Mouse (Mus musculus) forebrain, embryonic 11.5 days (tissue): ENCODE results near the gene Slc25a54. TPM values are rescaled to one million over a fixed set of nuclear protein-coding genes. Genes with fewer than 3 reads are reported as not detected.
A peak's percentile ranks its signal among the peaks of the same experiment; 100 is the strongest.

Experiments
- ATAC-seq: fragments of 200-750 bp; cut with Nextera tagmentation; replicated peaks from 2 replicates; pipeline ENCODE4 v1.8.0; 2017; ENCODE audit warnings: moderate TSS enrichment; ENCODE audit not compliant: low FRiP score
- DNase-seq: peaks from one replicate; pipeline ENCODE4 v3.0.0-alpha.2; 2017; ENCODE audit warnings: low spot score
- H3K27ac ChIP-seq: fragments of 300-500 bp; sonication (generic); 2 replicates; pipeline ENCODE4 v1.5.1; 2014; ENCODE audit warnings: low read depth, low read length
- H3K27me3 ChIP-seq: fragments of 300-500 bp; sonication (generic); 2 replicates; pipeline ENCODE4 v1.6.1; 2014; ENCODE audit warnings: mild to moderate bottlenecking, low read length, mixed read lengths; ENCODE audit not compliant: control insufficient read depth, insufficient read depth
- H3K36me3 ChIP-seq: fragments of 300-500 bp; sonication (generic); 2 replicates; pipeline ENCODE4 v1.6.1; 2014; ENCODE audit warnings: mild to moderate bottlenecking, low read length, moderate library complexity, mixed read lengths; ENCODE audit not compliant: control insufficient read depth, insufficient read depth
- H3K4me1 ChIP-seq: fragments of 300-500 bp; sonication (generic); replicated peaks from 2 replicates; pipeline ENCODE4 v1.6.1; 2014; ENCODE audit warnings: low read length, mixed read lengths; ENCODE audit not compliant: control insufficient read depth, insufficient read depth
- H3K4me2 ChIP-seq: fragments of 300-500 bp; sonication (generic); 2 replicates; pipeline ENCODE4 v1.6.1; 2014; ENCODE audit warnings: low read depth, mild to moderate bottlenecking, low read length, moderate library complexity, mixed read lengths; ENCODE audit not compliant: severe bottlenecking
- H3K4me3 ChIP-seq: fragments of 300-500 bp; sonication (generic); 2 replicates; pipeline ENCODE4 v1.5.1; 2014; ENCODE audit warnings: low read depth, low read length
- H3K9ac ChIP-seq: fragments of 300-500 bp; sonication (generic); 2 replicates; pipeline ENCODE4 v1.6.1; 2014; ENCODE audit warnings: low read length
- H3K9me3 ChIP-seq: fragments of 300-500 bp; sonication (generic); 2 replicates; pipeline ENCODE4 v1.6.1; 2016; ENCODE audit warnings: low read length, mixed read lengths; ENCODE audit not compliant: control insufficient read depth
- WGBS: fragments of 180-500 bp; shearing (Covaris S2); extraction: QIAGEN DNeasy Blood & Tissue Kit; methylation state at CpG from one replicate; pipeline ENCODE4 v1.1.7; 2014; 5-methylcytosine and 5-hydroxymethylcytosine counted together
- polyA plus RNA-seq: library from polyadenylated mRNA; unstranded; fragments of >200 nt; fragmentation: Nextera tagmentation; extraction: Ambion mirVana; gene quantifications from 2 replicates; pipeline ENCODE4 v1.2.1, GENCODE M21; 2014

The Slc25a54 gene
- polyA plus RNA-seq, 1 experiment from 2014 or later: not detected

DNA sequence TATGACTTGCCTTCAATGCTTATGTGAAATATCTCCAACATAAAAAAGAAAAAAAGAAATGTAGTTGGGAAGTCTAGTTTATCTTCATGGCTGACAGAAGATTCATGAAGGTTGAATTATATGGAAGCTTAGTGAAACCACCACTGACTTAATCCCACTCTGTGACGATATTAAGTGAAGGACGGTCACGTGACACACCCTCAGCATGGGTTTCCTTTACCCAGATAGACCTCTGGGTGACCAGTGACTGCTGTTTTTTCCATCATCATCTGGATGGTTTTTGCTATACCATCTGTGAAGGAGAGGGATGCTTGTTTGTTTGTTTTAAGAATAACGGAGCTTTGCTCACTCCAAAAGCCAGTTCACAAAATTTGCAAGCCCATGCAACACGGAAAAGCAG, 39.3 kb downstream of the Slc25a54 start:
- Histone ChIP-seq H3K4me1 (0 out of 2 replicates have a peak, but pooled peaks cover 3% of the 10 kb centered on the region), H3K4me3 (no peak overlapping the region), H3K9me3 (no peaks in the 10 kb centered on the region), H3K27ac (no peak overlapping the region), H3K4me2 (no peak overlapping the region), H3K9ac (no peak overlapping the region), H3K27me3 (no peaks in the 10 kb centered on the region; the same call in 1 of the 2 replicates), H3K36me3 (no peaks in the 10 kb centered on the region)
- DNase-seq (no peak), ATAC-seq (no peak)
- 89% methylated on average over 5 of the region's 5 CpGs for WGBS

DNA sequence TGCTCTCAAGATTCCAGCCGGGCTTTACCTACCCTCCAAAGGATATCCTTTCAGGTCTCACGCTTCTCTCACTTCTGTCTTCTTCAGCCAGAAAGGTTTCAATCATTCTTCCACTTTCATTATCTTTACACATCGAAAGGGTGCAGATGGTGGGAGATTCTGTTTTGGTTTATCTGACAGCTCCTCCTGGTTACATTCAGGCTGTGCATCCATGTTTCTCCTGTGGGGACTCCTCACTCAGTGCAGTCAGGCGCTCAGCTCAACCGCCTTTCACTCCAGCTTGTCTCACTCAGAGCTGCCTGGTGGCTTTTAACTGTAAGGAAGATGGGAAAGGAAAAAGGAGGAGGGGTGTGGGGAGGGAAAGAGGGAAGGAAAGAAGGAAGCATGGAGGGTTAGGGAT, 39.7 kb downstream of the Slc25a54 start:
- H3K27ac ChIP-seq: no peak overlapping the region
- no peaks in the 10 kb centered on the region for H3K36me3 ChIP-seq
- no peak overlapping the region for H3K4me3 ChIP-seq
- DNase-seq (no peak), ATAC-seq (no peak)
- WGBS: 88% methylated on average over 5 of the region's 5 CpGs
- H3K27me3 ChIP-seq: no peaks in the 10 kb centered on the region; the same call in 1 of the 2 replicates
- no peak overlapping the region for H3K4me2 ChIP-seq
- 0 out of 2 replicates have a peak, but pooled peaks cover 3% of the 10 kb centered on the region for H3K4me1 ChIP-seq
- H3K9me3 ChIP-seq: no peaks in the 10 kb centered on the region
- H3K9ac ChIP-seq: no peak overlapping the region

DNA sequence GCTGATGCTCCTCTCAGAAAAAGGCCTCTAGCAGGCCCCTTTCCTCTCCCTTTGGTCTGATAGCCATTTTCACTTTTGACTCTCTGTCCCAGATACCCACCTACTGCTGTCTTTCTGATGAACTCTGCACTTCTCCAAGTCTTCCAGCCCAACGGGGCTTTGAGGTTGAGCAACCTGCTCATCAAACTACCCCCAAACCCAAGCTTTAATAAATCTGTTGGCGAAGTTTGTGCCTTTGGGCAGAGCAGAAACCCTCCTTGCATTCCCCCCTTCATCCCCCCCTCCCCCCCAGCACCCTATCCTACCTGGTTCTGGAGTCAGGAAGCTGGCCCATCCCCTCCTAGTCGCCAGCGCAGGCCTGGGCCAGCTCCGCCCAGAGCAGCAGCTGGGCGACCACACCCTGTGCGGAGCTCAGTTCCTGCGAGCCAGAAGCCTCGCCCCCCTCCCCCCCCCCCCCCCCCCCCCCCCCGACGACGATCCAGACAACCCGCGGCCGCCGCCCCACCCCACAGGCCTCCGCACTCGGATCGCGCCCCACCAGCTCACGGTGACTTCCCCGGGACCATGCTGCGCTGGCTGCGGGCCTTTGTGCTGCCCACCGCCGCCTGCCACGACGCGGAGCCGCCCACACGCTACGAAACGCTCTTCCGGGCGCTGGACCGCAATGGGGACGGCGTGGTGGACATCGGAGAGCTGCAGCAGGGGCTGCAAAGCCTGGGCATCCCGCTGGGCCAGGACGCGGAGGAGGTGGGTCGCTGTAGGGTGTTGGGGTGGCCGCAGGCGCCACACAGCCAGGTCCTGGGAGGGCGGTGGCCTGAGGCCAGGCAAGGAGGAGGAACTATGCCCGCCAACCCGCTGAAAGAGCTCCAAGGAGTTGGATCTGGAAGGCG, 42.6 kb downstream of the Slc25a54 start, which contains the start of gene Slc25a24:
Gene Slc25a24, plus strand, starts transcription at position 509 of the 890 bp plus-strand sequence.
- no peak within 1 kb of the TSS for H3K27ac ChIP-seq
- peak; percentile 84 for DNase-seq
- H3K4me2 ChIP-seq: peak within 1 kb of the TSS; percentile 83
- WGBS: 2% methylated on average over 35 of the region's 49 CpGs
- no peaks in the 10 kb centered on the region for H3K36me3 ChIP-seq
- H3K4me3 ChIP-seq: peak within 1 kb of the TSS; percentile 71
- no peaks in the 10 kb centered on the region; the same call in 1 of the 2 replicates for H3K27me3 ChIP-seq
- no peaks in the 10 kb centered on the region for H3K9me3 ChIP-seq
- peak within 1 kb of the TSS; percentile 96 for H3K9ac ChIP-seq
- peak; percentile 93 for ATAC-seq
- 0 out of 2 replicates have a peak, but pooled peaks cover 3% of the 10 kb centered on the region for H3K4me1 ChIP-seq

DNA sequence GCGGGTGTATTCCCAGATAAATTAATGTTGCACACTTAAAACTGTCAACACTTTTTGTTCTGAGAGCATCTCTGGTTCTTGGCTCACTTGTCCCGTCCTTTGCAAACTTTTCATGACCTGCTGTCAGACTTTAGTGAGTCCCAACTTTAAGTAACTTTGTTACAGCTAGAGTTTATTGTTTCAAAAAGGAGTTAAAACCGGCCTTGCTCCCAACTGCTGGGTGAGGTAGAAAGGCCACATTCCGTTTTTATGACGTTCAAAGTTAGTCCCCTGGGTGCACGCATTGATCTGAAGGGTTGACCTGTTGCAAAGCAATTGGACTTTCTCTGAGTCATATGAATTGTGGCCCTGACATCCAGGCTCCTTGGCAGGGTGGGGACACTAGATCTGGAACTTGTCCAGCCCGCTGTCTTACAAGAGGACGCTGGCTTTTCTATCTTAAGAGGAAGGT, 43.3 kb downstream of the Slc25a54 start:
- DNase-seq (no peak), ATAC-seq (no peak)
- 0 out of 2 replicates have a peak, but pooled peaks cover 3% of the 10 kb centered on the region for H3K4me1 ChIP-seq
- H3K4me3 ChIP-seq: peak overlapping the region; percentile 71
- WGBS: 13% methylated on average over 8 of the region's 8 CpGs
- peak overlapping the region; percentile 83 for H3K4me2 ChIP-seq
- no peak overlapping the region for H3K27ac ChIP-seq
- no peaks in the 10 kb centered on the region for H3K36me3 ChIP-seq
- H3K9ac ChIP-seq: peak overlapping the region; percentile 96
- no peaks in the 10 kb centered on the region for H3K9me3 ChIP-seq
- H3K27me3 ChIP-seq: no peaks in the 10 kb centered on the region; the same call in 1 of the 2 replicates

DNA sequence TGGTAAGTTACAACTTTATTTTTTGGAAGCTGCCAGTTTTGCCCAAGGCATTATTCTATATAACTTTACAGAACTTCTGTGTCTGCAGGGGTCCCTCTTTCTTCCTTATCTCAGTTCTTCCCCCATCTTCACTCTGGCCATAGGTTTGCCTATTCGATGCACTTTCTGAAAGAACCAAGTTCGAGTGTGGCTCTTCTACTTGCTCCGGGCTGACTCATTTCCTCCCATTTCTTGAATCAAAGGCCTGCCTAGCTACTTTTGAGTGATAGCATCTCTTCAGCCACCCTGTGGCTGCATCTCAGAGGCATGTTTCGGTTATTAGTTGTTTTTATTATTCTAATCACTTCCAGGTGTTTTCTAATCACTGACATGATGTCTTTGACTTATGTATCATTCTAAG, 43.8 kb downstream of the Slc25a54 start:
- ATAC-seq (no peak), DNase-seq (no peak)
- Histone ChIP-seq H3K4me2 (peak overlapping the region; percentile 83; the same call in 1 of the 2 replicates), H3K9me3 (no peaks in the 10 kb centered on the region), H3K9ac (no peak overlapping the region; the same call in 1 of the 2 replicates), H3K27ac (no peak overlapping the region), H3K4me1 (0 out of 2 replicates have a peak, but pooled peaks cover 3% of the 10 kb centered on the region), H3K4me3 (peak overlapping the region; percentile 71), H3K36me3 (no peaks in the 10 kb centered on the region), H3K27me3 (no peaks in the 10 kb centered on the region; the same call in 1 of the 2 replicates)
- 59% methylated on average over 4 of the region's 4 CpGs for WGBS

DNA sequence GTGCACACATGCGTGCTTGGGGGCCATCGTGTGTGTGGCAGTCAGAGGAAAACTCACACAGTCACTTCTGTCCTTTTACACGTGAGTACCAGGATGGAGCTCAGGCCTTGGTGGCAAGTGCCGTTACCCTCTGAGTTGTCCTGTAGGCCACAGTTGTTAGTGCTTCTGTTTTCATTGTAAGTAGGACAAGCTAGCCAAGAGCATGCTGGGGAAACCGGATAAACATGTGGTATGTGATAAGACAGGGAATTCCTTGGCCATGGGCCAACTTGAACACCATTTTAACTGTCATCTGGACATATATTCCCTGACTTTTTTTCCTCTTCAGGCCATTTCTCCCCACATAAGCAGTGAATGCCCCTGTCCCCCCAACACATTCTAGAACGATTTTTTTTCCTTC, 45.3 kb downstream of the Slc25a54 start:
- Histone ChIP-seq H3K27ac (no peak overlapping the region), H3K9me3 (no peaks in the 10 kb centered on the region), H3K27me3 (no peaks in the 10 kb centered on the region; the same call in 1 of the 2 replicates), H3K36me3 (no peaks in the 10 kb centered on the region), H3K4me1 (0 out of 2 replicates have a peak, but pooled peaks cover 3% of the 10 kb centered on the region), H3K4me2 (no peak overlapping the region), H3K4me3 (no peak overlapping the region), H3K9ac (no peak overlapping the region)
- WGBS: 89% methylated on average over 6 of the region's 6 CpGs
- no peak for DNase-seq
- ATAC-seq: no peak

DNA sequence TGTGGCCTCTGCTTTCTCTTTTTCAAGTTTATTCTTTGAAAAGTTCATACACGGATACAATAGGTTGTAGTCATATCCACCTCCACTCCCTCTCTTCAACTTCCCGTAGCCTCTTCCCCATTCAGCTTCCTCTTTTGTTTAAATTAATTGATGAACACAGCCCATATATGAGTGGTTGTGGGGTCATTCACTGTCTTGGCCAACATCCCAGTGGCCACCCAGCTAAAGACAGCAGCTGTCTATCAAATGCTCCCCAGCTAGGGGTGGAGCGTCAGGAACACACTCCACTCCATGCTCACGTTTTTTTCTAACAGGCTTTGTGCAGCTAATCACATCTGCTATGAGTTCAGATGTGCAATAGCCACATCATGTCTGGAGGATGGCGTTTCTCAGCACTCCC, 49.5 kb downstream of the Slc25a54 start:
- ATAC-seq (no peak), DNase-seq (no peak)
- Histone ChIP-seq H3K9ac (no peak overlapping the region), H3K4me1 (no peaks in the 10 kb centered on the region), H3K4me2 (no peak overlapping the region), H3K27me3 (no peaks in the 10 kb centered on the region), H3K36me3 (no peaks in the 10 kb centered on the region; the same call in 1 of the 2 replicates), H3K9me3 (no peaks in the 10 kb centered on the region), H3K4me3 (no peak overlapping the region), H3K27ac (no peak overlapping the region)
- WGBS: 78% methylated on average over 5 of the region's 5 CpGs

DNA sequence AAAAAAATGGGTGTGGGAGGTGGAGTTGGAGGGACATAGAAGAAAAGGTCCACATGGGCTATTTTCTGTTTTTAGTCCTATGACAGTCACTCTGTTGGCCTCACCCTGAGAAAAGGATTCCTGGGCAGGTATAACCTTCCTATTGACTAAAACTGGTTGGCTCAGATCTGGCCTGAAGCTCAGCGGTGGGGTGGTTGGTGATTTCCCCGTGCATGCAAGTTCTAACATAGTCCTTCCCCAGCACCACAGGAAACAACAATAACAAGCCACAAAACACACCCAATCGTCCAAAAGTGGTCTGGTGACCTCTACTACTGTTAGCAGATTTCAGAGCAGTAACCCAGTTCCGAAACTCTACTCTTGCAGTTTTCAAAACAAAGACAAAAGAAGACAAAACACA, 52.7 kb downstream of the Slc25a54 start:
- H3K27ac ChIP-seq: no peak overlapping the region
- ATAC-seq: no peak
- WGBS: 89% methylated on average over 4 of the region's 4 CpGs
- no peak overlapping the region for H3K4me3 ChIP-seq
- no peaks in the 10 kb centered on the region for H3K4me1 ChIP-seq
- no peaks in the 10 kb centered on the region; the same call in 1 of the 2 replicates for H3K36me3 ChIP-seq
- no peak overlapping the region for H3K9ac ChIP-seq
- H3K9me3 ChIP-seq: no peaks in the 10 kb centered on the region
- H3K4me2 ChIP-seq: no peak overlapping the region
- no peak for DNase-seq
- no peaks in the 10 kb centered on the region for H3K27me3 ChIP-seq
